Mouse (Mus musculus): ENCODE measurements around the gene Lrrc75b. TPM values are rescaled to one million over a fixed set of nuclear protein-coding genes. Genes with fewer than 3 reads are reported as not detected.

Gene Lrrc75b
- polyA plus RNA-seq, 1 experiment: not detected

DNA sequence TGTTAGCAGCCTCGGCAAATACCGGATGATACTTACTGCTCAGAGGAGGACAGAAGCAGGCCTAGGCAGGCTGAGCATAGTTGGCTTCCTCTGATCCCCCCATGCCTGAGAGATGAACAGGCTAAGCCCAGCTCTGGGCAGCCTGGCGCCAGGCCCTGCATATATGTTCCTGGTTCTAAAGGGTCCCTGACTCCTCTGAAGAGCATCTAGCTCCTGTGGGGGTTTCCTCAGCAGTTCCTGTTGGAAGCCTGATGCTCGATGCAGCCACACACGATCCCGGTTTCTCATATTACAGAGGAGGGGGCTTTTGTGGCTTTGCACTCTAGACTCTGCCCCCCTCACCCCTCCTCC is 394 bp upstream of the Lrrc75b start:
- Histone ChIP-seq H3K27ac (ENCODE audit: insufficient read depth, low read length) (no peak overlapping the region), H3K27me3 (ENCODE audit: control insufficient read depth, insufficient read depth, low read length, poor library complexity, severe bottlenecking) (peaks cover 4% of the 10 kb centered on the region; the same call in 1 of the 2 replicates), H3K4me3 (ENCODE audit: low read depth, low read length) (peak overlapping the region; percentile 54), H3K36me3 (ENCODE audit: control insufficient read depth, insufficient read depth, low read length, poor library complexity, severe bottlenecking) (no peaks in the 10 kb centered on the region), H3K4me1 (ENCODE audit: control insufficient read depth, insufficient read depth, low read length) (peaks cover 9% of the 10 kb centered on the region), H3K9ac (ENCODE audit: low read depth, poor library complexity, severe bottlenecking) (peak overlapping the region; percentile 64; the same call in 1 of the 2 replicates), H3K9me3 (replicated peaks; ENCODE audit: control insufficient read depth, insufficient read depth, low read length, poor library complexity, severe bottlenecking) (no peaks in the 10 kb centered on the region)
- TF ChIP-seq EP300 (IDR thresholded peaks at IDR 0.05; ENCODE audit: insufficient read depth, low read depth, low read length) (no peak), POLR2A (IDR thresholded peaks at IDR 0.05; ENCODE audit: insufficient read depth, low read length) (no peak), CTCF (IDR thresholded peaks at IDR 0.05; ENCODE audit: low read depth, low read length) (no peak)

GRCm38 (mm10) chr10:75559041-75559675 is 972 bp downstream of the Lrrc75b start:
- Histone ChIP-seq H3K36me3 (ENCODE audit: control insufficient read depth, insufficient read depth, low read length, poor library complexity, severe bottlenecking) (no peaks in the 10 kb centered on the region), H3K4me3 (ENCODE audit: low read depth, low read length) (no peak overlapping the region), H3K27ac (ENCODE audit: insufficient read depth, low read length) (no peak overlapping the region), H3K9me3 (replicated peaks; ENCODE audit: control insufficient read depth, insufficient read depth, low read length, poor library complexity, severe bottlenecking) (no peaks in the 10 kb centered on the region), H3K4me1 (ENCODE audit: control insufficient read depth, insufficient read depth, low read length) (peaks cover 2% of the 10 kb centered on the region), H3K9ac (ENCODE audit: low read depth, poor library complexity, severe bottlenecking) (peak overlapping the region; percentile 64), H3K27me3 (ENCODE audit: control insufficient read depth, insufficient read depth, low read length, poor library complexity, severe bottlenecking) (peaks cover 4% of the 10 kb centered on the region; the same call in 1 of the 2 replicates)
- TF ChIP-seq POLR2A (IDR thresholded peaks at IDR 0.05; ENCODE audit: insufficient read depth, low read length) (no peak), CTCF (IDR thresholded peaks at IDR 0.05; ENCODE audit: low read depth, low read length) (no peak), EP300 (IDR thresholded peaks at IDR 0.05; ENCODE audit: insufficient read depth, low read depth, low read length) (no peak)

DNA sequence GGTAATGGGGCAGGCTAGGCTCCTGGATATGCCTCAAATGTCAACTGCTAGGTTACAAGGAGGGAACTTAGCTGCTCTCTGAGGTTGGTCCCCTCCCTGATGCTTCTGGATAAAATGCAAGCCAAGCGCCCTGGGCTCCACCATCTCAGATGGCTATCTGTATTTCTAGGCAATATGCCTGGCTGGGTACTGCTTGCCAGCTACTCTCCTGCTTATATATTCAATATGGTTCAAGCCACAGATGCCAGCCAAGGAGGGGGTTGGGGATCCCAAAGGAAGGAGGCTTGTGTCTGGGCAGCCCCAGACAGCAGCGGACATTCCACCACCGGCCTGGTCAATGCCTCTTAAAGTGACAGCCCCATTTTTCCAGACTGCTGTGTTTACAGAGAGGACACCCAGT is 1.6 kb downstream of the Lrrc75b start:
- peaks cover 4% of the 10 kb centered on the region; the same call in 1 of the 2 replicates for H3K27me3 ChIP-seq (ENCODE audit: control insufficient read depth, insufficient read depth, low read length, poor library complexity, severe bottlenecking)

GRCm38 (mm10) chr10:75556026-75556425 is 4.1 kb downstream of the Lrrc75b start:
- no peak overlapping the region for H3K4me3 ChIP-seq (ENCODE audit: low read depth, low read length)
- H3K9me3 ChIP-seq (replicated peaks; ENCODE audit: control insufficient read depth, insufficient read depth, low read length, poor library complexity, severe bottlenecking): no peaks in the 10 kb centered on the region
- H3K36me3 ChIP-seq (ENCODE audit: control insufficient read depth, insufficient read depth, low read length, poor library complexity, severe bottlenecking): no peaks in the 10 kb centered on the region
- no peak overlapping the region for H3K27ac ChIP-seq (ENCODE audit: insufficient read depth, low read length)
- no peaks in the 10 kb centered on the region for H3K4me1 ChIP-seq (ENCODE audit: control insufficient read depth, insufficient read depth, low read length)
- H3K27me3 ChIP-seq (ENCODE audit: control insufficient read depth, insufficient read depth, low read length, poor library complexity, severe bottlenecking): peaks cover 4% of the 10 kb centered on the region; the same call in 1 of the 2 replicates
- TF ChIP-seq CTCF (IDR thresholded peaks at IDR 0.05; ENCODE audit: low read depth, low read length): no peak
- H3K9ac ChIP-seq (ENCODE audit: low read depth, poor library complexity, severe bottlenecking): no peak overlapping the region

More for the DNA sequence above, 1.6 kb downstream of the Lrrc75b start:
- Histone ChIP-seq H3K9ac (ENCODE audit: low read depth, poor library complexity, severe bottlenecking) (no peak overlapping the region), H3K9me3 (replicated peaks; ENCODE audit: control insufficient read depth, insufficient read depth, low read length, poor library complexity, severe bottlenecking) (no peaks in the 10 kb centered on the region), H3K4me1 (ENCODE audit: control insufficient read depth, insufficient read depth, low read length) (no peaks in the 10 kb centered on the region), H3K27ac (ENCODE audit: insufficient read depth, low read length) (no peak overlapping the region), H3K4me3 (ENCODE audit: low read depth, low read length) (no peak overlapping the region), H3K36me3 (ENCODE audit: control insufficient read depth, insufficient read depth, low read length, poor library complexity, severe bottlenecking) (no peaks in the 10 kb centered on the region)
- TF ChIP-seq POLR2A (IDR thresholded peaks at IDR 0.05; ENCODE audit: insufficient read depth, low read length) (no peak), CTCF (IDR thresholded peaks at IDR 0.05; ENCODE audit: low read depth, low read length) (no peak), EP300 (IDR thresholded peaks at IDR 0.05; ENCODE audit: insufficient read depth, low read depth, low read length) (no peak)

GRCm38 (mm10) chr10:75555557-75555956 is 4.6 kb downstream of the Lrrc75b start:
- no peak overlapping the region for H3K4me3 ChIP-seq (ENCODE audit: low read depth, low read length)
- H3K36me3 ChIP-seq (ENCODE audit: control insufficient read depth, insufficient read depth, low read length, poor library complexity, severe bottlenecking): no peaks in the 10 kb centered on the region
- no peaks in the 10 kb centered on the region for H3K4me1 ChIP-seq (ENCODE audit: control insufficient read depth, insufficient read depth, low read length)
- H3K27ac ChIP-seq (ENCODE audit: insufficient read depth, low read length): no peak overlapping the region
- H3K9ac ChIP-seq (ENCODE audit: low read depth, poor library complexity, severe bottlenecking): no peak overlapping the region
- H3K9me3 ChIP-seq (replicated peaks; ENCODE audit: control insufficient read depth, insufficient read depth, low read length, poor library complexity, severe bottlenecking): no peaks in the 10 kb centered on the region
- peaks cover 4% of the 10 kb centered on the region; the same call in 1 of the 2 replicates for H3K27me3 ChIP-seq (ENCODE audit: control insufficient read depth, insufficient read depth, low read length, poor library complexity, severe bottlenecking)
- no peak for TF ChIP-seq EP300 (IDR thresholded peaks at IDR 0.05; ENCODE audit: insufficient read depth, low read depth, low read length)
- no peak for TF ChIP-seq POLR2A (IDR thresholded peaks at IDR 0.05; ENCODE audit: insufficient read depth, low read length)
- no peak for TF ChIP-seq CTCF (IDR thresholded peaks at IDR 0.05; ENCODE audit: low read depth, low read length)

- H3K4me1 ChIP-seq (ENCODE audit: control insufficient read depth, insufficient read depth, low read length): no peaks in the 10 kb centered on the region
- no peak overlapping the region for H3K27ac ChIP-seq (ENCODE audit: insufficient read depth, low read length)
- no peak overlapping the region for H3K4me3 ChIP-seq (ENCODE audit: low read depth, low read length)
- no peak overlapping the region for H3K9ac ChIP-seq (ENCODE audit: low read depth, poor library complexity, severe bottlenecking)
- H3K9me3 ChIP-seq (replicated peaks; ENCODE audit: control insufficient read depth, insufficient read depth, low read length, poor library complexity, severe bottlenecking): no peaks in the 10 kb centered on the region
- TF ChIP-seq EP300 (IDR thresholded peaks at IDR 0.05; ENCODE audit: insufficient read depth, low read depth, low read length) (no peak), POLR2A (IDR thresholded peaks at IDR 0.05; ENCODE audit: insufficient read depth, low read length) (no peak), CTCF (IDR thresholded peaks at IDR 0.05; ENCODE audit: low read depth, low read length) (no peak)
- no peaks in the 10 kb centered on the region for H3K27me3 ChIP-seq (ENCODE audit: control insufficient read depth, insufficient read depth, low read length, poor library complexity, severe bottlenecking)
- H3K36me3 ChIP-seq (ENCODE audit: control insufficient read depth, insufficient read depth, low read length, poor library complexity, severe bottlenecking): no peaks in the 10 kb centered on the region
Observed at GRCm38 (mm10) chr10:75554090-75554489, 6.0 kb downstream of the Lrrc75b start.

Data from ES-Bruce4 (cell line).